Mouse (Mus musculus): ENCODE results near the gene Abhd17a. TPM values are rescaled to one million over a fixed set of nuclear protein-coding genes. Genes with fewer than 3 reads are reported as not detected.
A peak's percentile ranks its signal among the peaks of the same experiment; 100 is the strongest.

Gene Abhd17a
- total and polyA plus RNA-seq, 3 experiments, result 37.2 to 49.1 (median 48.0) TPM

- peak; percentile 8; the same call in 1 of the 2 replicates for TF ChIP-seq HCFC1 (IDR thresholded peaks at IDR 0.05; ENCODE audit: low read depth, low read length)
These were observed 19.0 kb downstream of the Abhd17a start (continued) for GRCm38 (mm10) chr10:80570871-80571836.

- peak overlapping the region; percentile 49 to 75 (median 60) for H3K4me3 ChIP-seq (replicated peaks in 1 of 3; ENCODE audit: low read depth in 2 of 3, low read length in 2 of 3, poor library complexity in 1 of 3)
- H3K4me2 ChIP-seq (ENCODE audit: insufficient read depth, low read depth, poor library complexity, severe bottlenecking), result peak overlapping the region; percentile 89
- H3K27me3 ChIP-seq (replicated peaks), result no peaks in the 10 kb centered on the region
- DNase-seq (ENCODE audit: extremely low read depth), result peak; percentile 29
- no peaks in the 10 kb centered on the region for H3K9me3 ChIP-seq (replicated peaks; ENCODE audit: low read length)
- peaks cover 16 to 53% of the 10 kb centered on the region in 2 experiments for H3K36me3 ChIP-seq (replicated peaks in 1 of 2; ENCODE audit: control insufficient read depth in 1 of 2, insufficient read depth in 1 of 2, low read length in 1 of 2)
- H3K27ac ChIP-seq (ENCODE audit: insufficient read depth, low read depth), result peak overlapping the region; percentile 95
- H3K4me1 ChIP-seq (ENCODE audit: control insufficient read depth in 1 of 2, insufficient read depth in 2 of 2), result peaks cover 19 to 65% of the 10 kb centered on the region in 2 experiments
- peaks cover 59% of the 10 kb centered on the region for H3K79me2 ChIP-seq (replicated peaks; ENCODE audit: control insufficient read depth, extremely low read depth, insufficient read depth, poor library complexity, severe bottlenecking)
- peak overlapping the region; percentile 94 for H3K9ac ChIP-seq (ENCODE audit: insufficient read depth, low read depth)
- in situ Hi-C loops (cut with MboI; ENCODE audit: low pct_ligation_motif_present, low pct_unique_long_range_greater_than_20kb, low sequenced_read_pairs) (no loop called here), dilution Hi-C loops (cut with MboI; ENCODE audit: extremely low pct_ligation_motif_present, extremely low pct_unique_long_range_greater_than_20kb, low sequenced_read_pairs) (no loop called here)
- TF ChIP-seq EP300 (IDR thresholded peaks at IDR 0.05; ENCODE audit: low read length) (no peak), MXI1 (IDR thresholded peaks at IDR 0.05; ENCODE audit: low read depth, low read length) (no peak), RAD21 (IDR thresholded peaks at IDR 0.05; ENCODE audit: low read depth, low read length) (no peak), ZC3H11A (IDR thresholded peaks at IDR 0.05; ENCODE audit: low read depth, low read length) (no peak), NRF1 (IDR thresholded peaks at IDR 0.05; ENCODE audit: low read depth, low read length) (0 out of 2 replicates have a peak, but pooled peaks have one; percentile 13), POLR2AphosphoS2 (IDR thresholded peaks at IDR 0.05; ENCODE audit: low read depth, low read length) (no peak), SIN3A (IDR thresholded peaks at IDR 0.05; ENCODE audit: low read length) (no peak; the same call in 1 of the 2 replicates), GABPA (IDR thresholded peaks at IDR 0.05; ENCODE audit: insufficient replicate concordance, low read depth, low read length) (no peak), IRF4 (IDR thresholded peaks at IDR 0.05; ENCODE audit: low read depth, low read length) (no peak), MAFK (IDR thresholded peaks at IDR 0.05; ENCODE audit: insufficient replicate concordance, low read length) (no peak), USF2 (conservative IDR thresholded peaks at IDR 0.05; ENCODE audit: low read depth, low read length) (no peak), CHD1 (IDR thresholded peaks at IDR 0.05; ENCODE audit: low read depth, low read length) (peak; percentile 49; the same call in 1 of the 2 replicates), MEF2A (IDR thresholded peaks at IDR 0.05; ENCODE audit: borderline replicate concordance, low read depth, low read length) (0 out of 2 replicates have a peak, but pooled peaks have one; percentile 18)
These were observed 19.7 kb downstream of the Abhd17a start for GRCm38 (mm10) chr10:80570419-80570818.

- Histone ChIP-seq H3K4me2 (ENCODE audit: insufficient read depth, low read depth, poor library complexity, severe bottlenecking) (peak overlapping the region; percentile 89), H3K36me3 (replicated peaks in 1 of 2; ENCODE audit: control insufficient read depth in 1 of 2, insufficient read depth in 1 of 2, low read length in 1 of 2) (peaks cover 16 to 52% of the 10 kb centered on the region in 2 experiments), H3K27ac (ENCODE audit: insufficient read depth, low read depth) (peak overlapping the region; percentile 95), H3K4me1 (ENCODE audit: control insufficient read depth in 1 of 2, insufficient read depth in 2 of 2) (peaks cover 13 to 57% of the 10 kb centered on the region in 2 experiments), H3K79me2 (replicated peaks; ENCODE audit: control insufficient read depth, extremely low read depth, insufficient read depth, poor library complexity, severe bottlenecking) (peaks cover 51% of the 10 kb centered on the region), H3K27me3 (replicated peaks) (no peaks in the 10 kb centered on the region), H3K9me3 (replicated peaks; ENCODE audit: low read length) (no peaks in the 10 kb centered on the region), H3K4me3 (replicated peaks in 1 of 3; ENCODE audit: low read depth in 2 of 3, low read length in 2 of 3, poor library complexity in 1 of 3) (peak overlapping the region; percentile 49 to 75 (median 60)), H3K9ac (ENCODE audit: insufficient read depth, low read depth) (peak overlapping the region; percentile 94)
- TF ChIP-seq EP300 (IDR thresholded peaks at IDR 0.05; ENCODE audit: low read length), result no peak
- no peak for TF ChIP-seq MXI1 (IDR thresholded peaks at IDR 0.05; ENCODE audit: low read depth, low read length)
- TF ChIP-seq CHD1 (IDR thresholded peaks at IDR 0.05; ENCODE audit: low read depth, low read length), result no peak
- TF ChIP-seq BHLHE40 (IDR thresholded peaks at IDR 0.05; ENCODE audit: low read depth, low read length), result no peak
- TF ChIP-seq TBP (conservative IDR thresholded peaks at IDR 0.05; ENCODE audit: low read depth, low read length), result peak; percentile 67; the same call in 1 of the 2 replicates
- no peak for TF ChIP-seq PAX5 (IDR thresholded peaks at IDR 0.05; ENCODE audit: low read length)
- peak; percentile 74 for TF ChIP-seq POLR2A (IDR thresholded peaks at IDR 0.05; ENCODE audit: low read depth, low read length)
- peak; percentile 15; the same call in 1 of the 2 replicates for TF ChIP-seq MEF2A (IDR thresholded peaks at IDR 0.05; ENCODE audit: borderline replicate concordance, low read depth, low read length)
- TF ChIP-seq MAX (IDR thresholded peaks at IDR 0.05; ENCODE audit: low read length), result no peak
- TF ChIP-seq NRF1 (IDR thresholded peaks at IDR 0.05; ENCODE audit: low read depth, low read length), result 0 out of 2 replicates have a peak, but pooled peaks have one; percentile 41
- TF ChIP-seq RAD21 (IDR thresholded peaks at IDR 0.05; ENCODE audit: low read depth, low read length), result no peak
- no peak for TF ChIP-seq ZC3H11A (IDR thresholded peaks at IDR 0.05; ENCODE audit: low read depth, low read length)
- no peak for TF ChIP-seq USF2 (conservative IDR thresholded peaks at IDR 0.05; ENCODE audit: low read depth, low read length)
- peak; percentile 55; the same call in 1 of the 2 replicates for TF ChIP-seq NELFE (IDR thresholded peaks at IDR 0.05; ENCODE audit: low read depth, low read length)
- TF ChIP-seq TCF12 (IDR thresholded peaks at IDR 0.05; ENCODE audit: low read depth, low read length), result peak; percentile 32; the same call in 1 of the 2 replicates
- no peak for TF ChIP-seq SMC3 (IDR thresholded peaks at IDR 0.05; ENCODE audit: low read depth, low read length)
- TF ChIP-seq ETS1 (conservative IDR thresholded peaks at IDR 0.05; ENCODE audit: low read depth, low read length), result no peak
- no peak for TF ChIP-seq ZNF384 (IDR thresholded peaks at IDR 0.05; ENCODE audit: low read depth, low read length)
- 0 out of 2 replicates have a peak, but pooled peaks have one; percentile 36 for TF ChIP-seq ELF1 (IDR thresholded peaks at IDR 0.05; ENCODE audit: low read depth, low read length)
- in situ Hi-C loops (cut with MboI; ENCODE audit: low pct_ligation_motif_present, low pct_unique_long_range_greater_than_20kb, low sequenced_read_pairs), result no loop called here
- dilution Hi-C loops (cut with MboI; ENCODE audit: extremely low pct_ligation_motif_present, extremely low pct_unique_long_range_greater_than_20kb, low sequenced_read_pairs), result no loop called here
- DNase-seq (ENCODE audit: extremely low read depth), result peak; percentile 92
These were observed 20.5 kb downstream of the Abhd17a start for GRCm38 (mm10) chr10:80569664-80570066.

All from CH12.LX (cell line).